Mouse (Mus musculus) testis, adult 2 months (tissue): ENCODE results near the gene Rad23a.
A peak's percentile ranks its signal among the peaks of the same experiment; 100 is the strongest.

Experiments
- CTCF ChIP-seq: fragments of 200-500 bp; IDR thresholded peaks from 2 replicates; pipeline ENCODE4 v1.5.1; 2012; ENCODE audit warnings: low read depth, mild to moderate bottlenecking, inconsistent platforms, low read length, moderate library complexity; ENCODE audit not compliant: control insufficient read depth, insufficient read depth, insufficient replicate concordance
- POLR2A ChIP-seq: fragments of 200-500 bp; IDR thresholded peaks from 2 replicates; pipeline ENCODE4 v1.6.1; 2012; ENCODE audit warnings: low read depth, mild to moderate bottlenecking, inconsistent platforms, low read length, moderate library complexity; ENCODE audit not compliant: control insufficient read depth

DNA sequence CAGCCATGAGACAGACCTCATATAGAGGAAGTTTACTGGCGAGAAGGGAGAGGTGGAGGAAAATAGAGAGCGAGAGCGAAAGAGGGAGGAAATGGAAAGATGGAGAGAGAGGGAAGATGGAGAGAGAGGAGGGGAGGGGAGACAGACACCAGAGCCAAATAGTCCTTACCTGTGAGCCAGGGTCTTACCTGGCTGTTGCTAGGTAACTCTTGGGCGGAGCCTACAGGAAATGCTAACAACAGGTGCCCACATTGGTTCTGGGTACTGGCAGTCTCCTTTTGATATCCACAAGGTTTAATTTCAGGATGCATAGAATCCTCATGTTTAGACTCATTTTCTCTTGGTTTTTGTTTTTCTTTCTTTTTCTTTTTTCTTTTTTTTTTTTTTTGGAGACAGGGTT lies 32.6 kb upstream of the Rad23a start:
- peak; percentile 19; the same call in 1 of the 2 replicates for TF ChIP-seq POLR2A
- no peak for TF ChIP-seq CTCF
